In the genomic region with DNA sequence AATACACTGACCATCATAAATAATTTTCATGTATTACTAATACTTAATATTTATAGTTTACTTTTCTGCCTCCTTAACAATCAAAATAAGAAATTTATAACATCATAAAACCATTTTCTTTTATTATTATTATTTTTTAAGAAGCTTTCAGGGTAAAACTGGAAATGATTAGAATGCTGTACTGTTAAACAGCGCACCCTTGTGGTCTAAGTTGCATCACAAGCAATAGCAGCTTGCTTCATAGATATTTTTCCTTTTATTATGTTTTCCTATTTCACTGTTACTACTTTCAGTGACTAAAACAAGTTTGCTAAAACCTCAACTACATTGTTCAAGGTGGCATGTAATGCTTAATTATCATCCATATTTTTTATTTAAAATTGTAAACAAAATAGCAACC, we compare ENCODE assay signal across 8 mouse cellular contexts.
A peak's percentile ranks its signal among the peaks of the same experiment; 100 is the strongest.
DNase-seq lines count a peak whose midpoint lies in the region; ATAC-seq and TF ChIP-seq lines count a peak whose summit lies in the region.

No protein-coding gene starts in this region.

- no peak for ATAC-seq in embryonic facial prominence, embryonic 11.5 days (replicated peaks; ENCODE audit: insufficient number of reproducible peaks, low FRiP score, low TSS enrichment, low read depth)
- ATAC-seq in liver, embryonic 12.5 days = no peak

- H3K36me3 ChIP-seq in embryonic facial prominence, embryonic 11.5 days (replicated peaks; ENCODE audit: control insufficient read depth, insufficient read depth, low read depth, low read length) = no peaks in the 10 kb centered on the region
- H3K36me3 ChIP-seq in embryonic facial prominence, embryonic 10.5 days (replicated peaks) = no peaks in the 10 kb centered on the region
- peaks cover 7% of the 10 kb centered on the region for H3K36me3 ChIP-seq in liver, adult 2 months (ENCODE audit: control insufficient read depth, insufficient read depth, low read length)
- no peaks in the 10 kb centered on the region for H3K36me3 ChIP-seq in liver, embryonic 12.5 days

- no peak overlapping the region for H3K4me2 ChIP-seq in embryonic facial prominence, embryonic 11.5 days (ENCODE audit: low read depth, low read length)
- no peak overlapping the region for H3K4me2 ChIP-seq in liver, embryonic 12.5 days

- no peaks in the 10 kb centered on the region for H3K9me3 ChIP-seq in embryonic facial prominence, embryonic 11.5 days (replicated peaks; ENCODE audit: control insufficient read depth, low read length)
- H3K9me3 ChIP-seq in embryonic facial prominence, embryonic 10.5 days = no peaks in the 10 kb centered on the region
- no peaks in the 10 kb centered on the region for H3K9me3 ChIP-seq in liver, embryonic 12.5 days (replicated peaks)

- H3K4me3 ChIP-seq in embryonic facial prominence, embryonic 11.5 days (ENCODE audit: low read depth, low read length) = no peak overlapping the region
- no peak overlapping the region for H3K4me3 ChIP-seq in embryonic facial prominence, embryonic 10.5 days
- H3K4me3 ChIP-seq in liver, adult 2 months (ENCODE audit: insufficient read depth, low read depth, low read length) = no peak overlapping the region
- no peak overlapping the region for H3K4me3 ChIP-seq in liver, embryonic 12.5 days

- 2% methylated on average over 1 of the region's 1 CpGs for WGBS in embryonic facial prominence, embryonic 11.5 days
- WGBS in embryonic facial prominence, embryonic 10.5 days = 5% methylated on average over 1 of the region's 1 CpGs
- WGBS in liver, adult 2 months = 3% methylated on average over 1 of the region's 1 CpGs
- 5% methylated on average over 1 of the region's 1 CpGs for WGBS in liver, embryonic 12.5 days (ENCODE audit: insufficient replicate concordance)

- no peaks in the 10 kb centered on the region for H3K27me3 ChIP-seq in embryonic facial prominence, embryonic 11.5 days (ENCODE audit: control insufficient read depth, insufficient read depth, low read length)
- no peaks in the 10 kb centered on the region for H3K27me3 ChIP-seq in embryonic facial prominence, embryonic 10.5 days (replicated peaks; ENCODE audit: low read depth, poor library complexity, severe bottlenecking)
- H3K27me3 ChIP-seq in liver, adult 2 months (ENCODE audit: control insufficient read depth, insufficient read depth, low read length) = no peaks in the 10 kb centered on the region
- no peaks in the 10 kb centered on the region for H3K27me3 ChIP-seq in liver, embryonic 12.5 days (replicated peaks)

- DNase-seq in embryonic facial prominence, embryonic 11.5 days (ENCODE audit: low spot score) = peak; percentile 70
- no peak for DNase-seq in embryonic facial prominence, embryonic 10.5 days (ENCODE audit: low spot score)
- peak; percentile 59 for DNase-seq in liver, adult 2 months (ENCODE audit: extremely low read depth, low read depth, low spot score)
- peak; percentile 77 for DNase-seq in brain, embryonic 14.5 days (ENCODE audit: low read depth)
- DNase-seq in layer of hippocampus, postnatal 10 days (ENCODE audit: low spot score in 2 of 2) = peak; percentile 69 to 72
- peak; percentile 57 for DNase-seq in right cerebral cortex, postnatal 14 days
- DNase-seq in frontal cortex, postnatal 10 days (ENCODE audit: low spot score in 2 of 2) = no peak

- no peaks in the 10 kb centered on the region for H3K4me1 ChIP-seq in embryonic facial prominence, embryonic 11.5 days (ENCODE audit: control insufficient read depth, insufficient read depth, low read length)
- H3K4me1 ChIP-seq in embryonic facial prominence, embryonic 10.5 days = peaks cover 14% of the 10 kb centered on the region
- H3K4me1 ChIP-seq in liver, adult 2 months (ENCODE audit: control insufficient read depth, insufficient read depth, low read length) = peaks cover 35% of the 10 kb centered on the region
- no peaks in the 10 kb centered on the region for H3K4me1 ChIP-seq in liver, embryonic 12.5 days

- peaks cover 3% of the 10 kb centered on the region; the same call in 1 of the 2 replicates for H3K79me2 ChIP-seq in liver, adult 2 months (ENCODE audit: control insufficient read depth, insufficient read depth, low read length)

- no peak overlapping the region for H3K9ac ChIP-seq in embryonic facial prominence, embryonic 11.5 days (replicated peaks; ENCODE audit: low read length)
- H3K9ac ChIP-seq in liver, adult 2 months (ENCODE audit: low read depth, low read length) = no peak overlapping the region
- no peak overlapping the region for H3K9ac ChIP-seq in liver, embryonic 12.5 days

- no peak for TF ChIP-seq POLR2A in liver, adult 2 months (IDR thresholded peaks at IDR 0.05; ENCODE audit: extremely low read depth, insufficient read depth, low read length)
- TF ChIP-seq POLR2A in brain, embryonic 14.5 days (IDR thresholded peaks at IDR 0.05; ENCODE audit: borderline replicate concordance, extremely low read depth, insufficient read depth, insufficient read length, poor library complexity, severe bottlenecking) = no peak

- TF ChIP-seq CTCF in liver, adult 2 months (IDR thresholded peaks at IDR 0.05; ENCODE audit: low read depth, low read length) = no peak
- TF ChIP-seq CTCF in brain, embryonic 14.5 days (IDR thresholded peaks at IDR 0.05; ENCODE audit: borderline replicate concordance, extremely low read depth, insufficient read depth, insufficient read length) = no peak

- no peak overlapping the region for H3K27ac ChIP-seq in embryonic facial prominence, embryonic 11.5 days (replicated peaks; ENCODE audit: low read depth, low read length)
- H3K27ac ChIP-seq in embryonic facial prominence, embryonic 10.5 days (replicated peaks) = no peak overlapping the region
- no peak overlapping the region for H3K27ac ChIP-seq in liver, adult 2 months (replicated peaks; ENCODE audit: insufficient read depth, low read depth, low read length)
- no peak overlapping the region for H3K27ac ChIP-seq in liver, embryonic 12.5 days

Comparison
In these comparisons a context has a peak if more than half of its experiments do, and no peak if none do; other contexts are left out.
1. DNase-seq: peak in embryonic facial prominence, embryonic 11.5 days (single experiment), liver, adult 2 months (single experiment), brain, embryonic 14.5 days (single experiment), layer of hippocampus, postnatal 10 days (2 of 2) and right cerebral cortex, postnatal 14 days (single experiment); none in embryonic facial prominence, embryonic 10.5 days (single experiment) and frontal cortex, postnatal 10 days (0 of 2).